Mouse (Mus musculus): Measurements from ENCODE around the gene Unk.

GRCm38 (mm10) chr11:116045173-116045572 is 15.1 kb downstream of the Unk start:
- TF ChIP-seq POLR2A (IDR thresholded peaks at IDR 0.05; ENCODE audit: insufficient read depth, low read length): no peak
- no peak for TF ChIP-seq CTCF (IDR thresholded peaks at IDR 0.05; ENCODE audit: low read depth, low read length)
- no peak for TF ChIP-seq EP300 (IDR thresholded peaks at IDR 0.05; ENCODE audit: insufficient read depth, low read depth, low read length)
